Mouse (Mus musculus): ENCODE measurements at regions not wholly inside any gene's neighbourhood (a gene's known extent, or its start where the extent isn't known, plus 50 kb on each side); places are given as distances from the start of the nearest gene placed in this dataset.
A peak's percentile ranks its signal among the peaks of the same experiment; 100 is the strongest.

- peak; percentile 18 for DNase-seq
Observed at GRCm38 (mm10) chr5:43089941-43090340, 143.0 kb upstream of the Cpeb2 start.

GRCm38 (mm10) chr5:43093647-43094326, 139.2 kb upstream of the Cpeb2 start:
- peak; percentile 9 for DNase-seq

GRCm38 (mm10) chr5:43094329-43094898, 138.6 kb upstream of the Cpeb2 start:
- DNase-seq, result peak; percentile 42

GRCm38 (mm10) chr5:43102000-43102459, 130.9 kb upstream of the Cpeb2 start:
- DNase-seq, result no peak

GRCm38 (mm10) chr5:43102590-43102989, 130.4 kb upstream of the Cpeb2 start:
- DNase-seq, result no peak

- no peak for DNase-seq
Observed at GRCm38 (mm10) chr5:43103728-43104127, 129.2 kb upstream of the Cpeb2 start.

GRCm38 (mm10) chr5:43105528-43105927, 127.4 kb upstream of the Cpeb2 start:
- DNase-seq, result no peak

GRCm38 (mm10) chr5:43107436-43108259, 125.3 kb upstream of the Cpeb2 start:
- DNase-seq, result no peak

- no peak for DNase-seq
Observed at GRCm38 (mm10) chr5:43108260-43108589, 124.7 kb upstream of the Cpeb2 start.

- no peak for DNase-seq
Observed at GRCm38 (mm10) chr5:43110122-43110521, 122.8 kb upstream of the Cpeb2 start.

- no peak for DNase-seq
Observed at GRCm38 (mm10) chr5:43111740-43112139, 121.2 kb upstream of the Cpeb2 start.

- no peak for DNase-seq
Observed at GRCm38 (mm10) chr5:43113405-43114119, 119.4 kb upstream of the Cpeb2 start.

- DNase-seq, result no peak
Observed at GRCm38 (mm10) chr5:43115507-43115906, 117.5 kb upstream of the Cpeb2 start.

- DNase-seq, result no peak
Observed at GRCm38 (mm10) chr5:43116821-43117220, 116.1 kb upstream of the Cpeb2 start.

GRCm38 (mm10) chr5:43121065-43121464, 111.9 kb upstream of the Cpeb2 start:
- no peak for DNase-seq

GRCm38 (mm10) chr5:43124301-43124700, 108.7 kb upstream of the Cpeb2 start:
- no peak for DNase-seq

GRCm38 (mm10) chr5:43125774-43126536, 107.0 kb upstream of the Cpeb2 start:
- DNase-seq, result no peak

- DNase-seq, result no peak
Observed at GRCm38 (mm10) chr5:43130377-43130776, 102.6 kb upstream of the Cpeb2 start.

- no peak for DNase-seq
Observed at GRCm38 (mm10) chr5:43130901-43131557, 101.9 kb upstream of the Cpeb2 start.

GRCm38 (mm10) chr5:43133672-43134071, 99.3 kb upstream of the Cpeb2 start:
- no peak for DNase-seq

GRCm38 (mm10) chr5:43136142-43136541, 96.8 kb upstream of the Cpeb2 start:
- no peak for DNase-seq

GRCm38 (mm10) chr5:43137777-43138176, 95.2 kb upstream of the Cpeb2 start:
- DNase-seq, result no peak
